Mouse (Mus musculus): ENCODE results near the gene Rasef. TPM values are rescaled to one million over a fixed set of nuclear protein-coding genes. Genes with fewer than 3 reads are reported as not detected.

Gene Rasef
- total RNA-seq, 1 experiment from 2014 or later: not detected

Other genes starting within 250 kb of the Rasef start
- gene Gm11238, start 183.1 kb downstream of the Rasef start, total RNA-seq (2017): not detected in 2 replicates
- gene Gm11237, start 168.0 kb downstream of the Rasef start, total RNA-seq (2017): not detected in 2 replicates
- gene Gm11236, start 152.9 kb downstream of the Rasef start, total RNA-seq (2017): not detected in 2 replicates
- not detected in 2 replicates for gene Gm11239, start 122.6 kb downstream of the Rasef start, total RNA-seq (2017)
- gene Gm428, start 107.5 kb downstream of the Rasef start, total RNA-seq (2017): not detected in 2 replicates
- not detected in 2 replicates for gene Gm11758, start 85.3 kb upstream of the Rasef start, total RNA-seq (2017)
- not detected in 2 replicates for gene Gm11757, start 100.1 kb upstream of the Rasef start, total RNA-seq (2017)
- gene Gm13871, start 115.0 kb upstream of the Rasef start, total RNA-seq (2017): not detected in 2 replicates
- gene Gm11756, start 129.8 kb upstream of the Rasef start, total RNA-seq (2017): not detected in 2 replicates
- gene 2310002L09Rik, start 159.9 kb upstream of the Rasef start, total RNA-seq (2017): not detected in 2 replicates
- gene Frmd3, start 222.4 kb upstream of the Rasef start, total RNA-seq (2017): not detected in 2 replicates

All from hematopoietic stem cell, adult 5-6 weeks (primary cell).